45 mouse cellular contexts compared by ENCODE assay signal in genomic region chr15:81964980-81965545, GRCm38 (mm10). TPM values are rescaled to one million over a fixed set of nuclear protein-coding genes. Genes with fewer than 3 reads are reported as not detected.
DNase-seq lines count a peak whose midpoint lies in the region; TF ChIP-seq lines count a peak whose summit lies in the region.
"Had no signal": no experiment of that assay in that cellular context is flagged by ENCODE, and none has a peak within 500 bp of the region (broad histone marks: within the 10 kb centered on the region; RNA-seq: fewer than 3 reads in every experiment).

No protein-coding gene starts in this region.

- TF ChIP-seq POLR2A in ES-Bruce4 (IDR thresholded peaks at IDR 0.05; ENCODE audit: insufficient read depth, low read length): no peak

- no peak overlapping the region for H3K4me3 ChIP-seq in ES-Bruce4 (ENCODE audit: low read depth, low read length)
- H3K4me3 ChIP-seq: embryonic facial prominence, embryonic 13.5 days; forebrain, embryonic 10.5 days; forebrain, embryonic 15.5 days; gastrocnemius, adult 2 months; heart, adult 2 months; heart, embryonic 13.5 days; hindbrain, embryonic 10.5 days; hindbrain, embryonic 15.5 days; left cerebral cortex, adult 2 months; limb, embryonic 13.5 days; lung, embryonic 15.5 days; megakaryocyte, embryonic 14.5 days; neural tube, embryonic 15.5 days had no signal

- H3K9me3 ChIP-seq in ES-Bruce4 (replicated peaks; ENCODE audit: control insufficient read depth, insufficient read depth, low read length, poor library complexity, severe bottlenecking): peaks cover under 1% of the 10 kb centered on the region; the same call in 1 of the 2 replicates
- H3K9me3 ChIP-seq: embryonic facial prominence, embryonic 13.5 days; forebrain, embryonic 10.5 days; forebrain, embryonic 15.5 days; heart, embryonic 13.5 days; hindbrain, embryonic 15.5 days; limb, embryonic 13.5 days; lung, embryonic 15.5 days; megakaryocyte, embryonic 14.5 days; neural tube, embryonic 15.5 days had no signal

- peaks cover 7% of the 10 kb centered on the region for H3K4me1 ChIP-seq in ES-Bruce4 (ENCODE audit: control insufficient read depth, insufficient read depth, low read length)
- H3K4me1 ChIP-seq: limb, embryonic 13.5 days had no signal

- H3K9ac ChIP-seq in ES-Bruce4 (ENCODE audit: low read depth, poor library complexity, severe bottlenecking): 0 out of 2 replicates have a peak overlapping the region, but pooled peaks have one; percentile 11
- H3K9ac ChIP-seq: embryonic facial prominence, embryonic 13.5 days; forebrain, embryonic 15.5 days; heart, embryonic 13.5 days; hindbrain, embryonic 15.5 days; limb, embryonic 13.5 days; lung, embryonic 15.5 days; neural tube, embryonic 15.5 days had no signal

- peak overlapping the region; percentile 93 for H3K27ac ChIP-seq in ES-Bruce4 (ENCODE audit: insufficient read depth, low read length)
- H3K27ac ChIP-seq: embryonic facial prominence, embryonic 13.5 days; forebrain, embryonic 10.5 days; forebrain, embryonic 15.5 days; gastrocnemius, adult 2 months; heart, adult 2 months; heart, embryonic 13.5 days; hindbrain, embryonic 10.5 days; hindbrain, embryonic 15.5 days; left cerebral cortex, adult 2 months; limb, embryonic 13.5 days; lung, embryonic 15.5 days; neural tube, embryonic 15.5 days had no signal

- peak; percentile 46; the same call in 1 of the 2 replicates for TF ChIP-seq EP300 in ES-Bruce4 (IDR thresholded peaks at IDR 0.05; ENCODE audit: insufficient read depth, low read depth, low read length)

- H3K36me3 ChIP-seq in ES-Bruce4 (ENCODE audit: control insufficient read depth, insufficient read depth, low read length, poor library complexity, severe bottlenecking): no peaks in the 10 kb centered on the region
- H3K36me3 ChIP-seq: embryonic facial prominence, embryonic 13.5 days; forebrain, embryonic 10.5 days; forebrain, embryonic 15.5 days; heart, embryonic 13.5 days; hindbrain, embryonic 10.5 days; hindbrain, embryonic 15.5 days; limb, embryonic 13.5 days; lung, embryonic 15.5 days; neural tube, embryonic 15.5 days had no signal

- DNase-seq in adrenal gland, adult 2 months: peak; percentile 54
- no peak for DNase-seq in adrenal gland, postnatal 10 days
- DNase-seq in 3134 (ENCODE audit: extremely low read depth, insufficient read length, low spot score): peak; percentile 60
- DNase-seq in R1 (ENCODE audit: low read depth, low spot score): peak; percentile 81
- DNase-seq in urinary bladder, postnatal 36 days (ENCODE audit: low spot score in 2 of 2): no peak
- no peak for DNase-seq in yolk sac, embryonic 10.5 days (ENCODE audit: low spot score)
- no peak for DNase-seq in kidney, postnatal 14 days
- DNase-seq: cerebellum, adult 18-20 months; cerebellum, postnatal 10 days; gastrocnemius, adult 2 months; gastrocnemius, postnatal 36 days; heart, adult 2 months; heart, postnatal 10 days; kidney, adult 11 months; kidney, postnatal 25 days; lung, postnatal 36 days; retina, postnatal 1 day; right cerebral cortex, postnatal 14 days; thymus, postnatal 14 days had no signal

- TF ChIP-seq CTCF in ES-Bruce4 (IDR thresholded peaks at IDR 0.05; ENCODE audit: low read depth, low read length): no peak

- no peaks in the 10 kb centered on the region for H3K27me3 ChIP-seq in ES-Bruce4 (ENCODE audit: control insufficient read depth, insufficient read depth, low read length, poor library complexity, severe bottlenecking)
- H3K27me3 ChIP-seq: embryonic facial prominence, embryonic 13.5 days; forebrain, embryonic 15.5 days; heart, embryonic 13.5 days; hindbrain, embryonic 15.5 days; limb, embryonic 13.5 days; lung, embryonic 15.5 days; neural tube, embryonic 15.5 days had no signal

RNA-seq across cellular contexts. Expression of gene Pmm1, which starts 4.3 kb away (rescaled TPM):
- total RNA-seq in adrenal gland, adult 2 months (2021): 10 to 100 TPM; 70.6 to 74.8 TPM
- 114 and 118 TPM in 2 replicates for polyA plus RNA-seq in adrenal gland, adult 2 months (2012; rRNA removed)
- total RNA-seq in adrenal gland, postnatal 10 days (2021): 10 to 100 TPM; 81.4 to 94.8 TPM
- polyA plus RNA-seq in ES-Bruce4 (2011; ENCODE audit: insufficient read depth, insufficient read length, low read depth, missing spikeins): 338 and 387 TPM in 2 replicates

RNA-seq across cellular contexts. Expression of gene 1700029P11Rik, which starts 15.3 kb away (rescaled TPM):
- not detected for total RNA-seq in adrenal gland, adult 2 months (2021)
- not detected in 2 replicates for polyA plus RNA-seq in adrenal gland, adult 2 months (2012; rRNA removed)
- total RNA-seq in adrenal gland, postnatal 10 days (2021): not detected
- 3.5 and 4.8 TPM in 2 replicates for polyA plus RNA-seq in ES-Bruce4 (2011; ENCODE audit: insufficient read depth, insufficient read length, low read depth, missing spikeins)
- total RNA-seq: adrenal gland, postnatal 36 days; common myeloid progenitor, adult 5-6 weeks; gastrocnemius, adult 2 months; gastrocnemius, postnatal 36 days; heart, adult 2 months; heart, postnatal 10 days; layer of hippocampus, adult 18-20 months; layer of hippocampus, postnatal 10 days; left cerebral cortex, adult 2 months; left cerebral cortex, postnatal 36 days; MEL had no signal
- polyA plus RNA-seq: brain, embryonic 14.5 days; CD4-positive, CD25-positive, alpha-beta regulatory T cell, adult 4 months; embryonic facial prominence, embryonic 13.5 days; forebrain, embryonic 10.5 days; forebrain, embryonic 15.5 days; heart, adult 2 months; heart, embryonic 13.5 days; hindbrain, embryonic 10.5 days; hindbrain, embryonic 15.5 days; inflammation-experienced regulatory T-cells, adult 6 months; kidney, embryonic 14.5 days; limb, embryonic 13.5 days; liver, embryonic 11.5 days; liver, embryonic 16.5 days; lung, embryonic 15.5 days; neural tube, embryonic 15.5 days; small intestine, adult 2 months; stomach, embryonic 14.5 days had no signal

RNA-seq across cellular contexts. Expression of gene Xrcc6, which starts 22.6 kb away (rescaled TPM):
- 10 to 100 TPM; 73.2 to 87.0 TPM for total RNA-seq in adrenal gland, adult 2 months (2021)
- polyA plus RNA-seq in adrenal gland, adult 2 months (2012; rRNA removed): 23.8 and 27.6 TPM in 2 replicates
- 100 to 1,000 TPM; 122 to 139 TPM for total RNA-seq in adrenal gland, postnatal 10 days (2021)
- polyA plus RNA-seq in ES-Bruce4 (2011; ENCODE audit: insufficient read depth, insufficient read length, low read depth, missing spikeins): 98.6 and 131 TPM in 2 replicates

RNA-seq across cellular contexts. Expression of gene Csdc2, which starts 28.5 kb away (rescaled TPM):
- total RNA-seq in adrenal gland, adult 2 months (2021): 10 to 100 TPM; 10.1 to 19.5 TPM
- 33.6 and 50.1 TPM in 2 replicates for polyA plus RNA-seq in adrenal gland, adult 2 months (2012; rRNA removed)
- 10 to 100 TPM; 16.9 to 27.9 TPM for total RNA-seq in adrenal gland, postnatal 10 days (2021)
- 4.0 and 4.9 TPM in 2 replicates for polyA plus RNA-seq in ES-Bruce4 (2011; ENCODE audit: insufficient read depth, insufficient read length, low read depth, missing spikeins)
- total RNA-seq: common myeloid progenitor, adult 5-6 weeks; MEL had no signal
- polyA plus RNA-seq: CD4-positive, CD25-positive, alpha-beta regulatory T cell, adult 4 months; inflammation-experienced regulatory T-cells, adult 6 months had no signal

RNA-seq across cellular contexts. Expression of gene Polr3h, which starts 39.0 kb away (rescaled TPM):
- total RNA-seq in adrenal gland, adult 2 months (2021): 10 to 100 TPM; 15.6 to 34.4 TPM
- 16.7 and 17.5 TPM in 2 replicates for polyA plus RNA-seq in adrenal gland, adult 2 months (2012; rRNA removed)
- 10 to 100 TPM; 15.5 to 19.1 TPM for total RNA-seq in adrenal gland, postnatal 10 days (2021)
- 21.8 and 25.5 TPM in 2 replicates for polyA plus RNA-seq in ES-Bruce4 (2011; ENCODE audit: insufficient read depth, insufficient read length, low read depth, missing spikeins)

Comparison
In these comparisons a context has a peak if more than half of its experiments do, and no peak if none do; other contexts are left out.
1. DNase-seq: peak in adrenal gland, adult 2 months (single experiment), 3134 (single experiment) and R1 (single experiment); none in adrenal gland, postnatal 10 days (single experiment), urinary bladder, postnatal 36 days (0 of 2), yolk sac, embryonic 10.5 days (single experiment) and kidney, postnatal 14 days (single experiment).